Mouse (Mus musculus) embryo, embryonic 11.5 days (tissue): ENCODE measurements around the gene Umad1.

ENCODE experiments used
- DNase-seq: peaks from one replicate; pipeline ENCODE4 v3.0.0-alpha.2; 2012; ENCODE audit warnings: low read depth, low spot score

The Umad1 gene

DNA sequence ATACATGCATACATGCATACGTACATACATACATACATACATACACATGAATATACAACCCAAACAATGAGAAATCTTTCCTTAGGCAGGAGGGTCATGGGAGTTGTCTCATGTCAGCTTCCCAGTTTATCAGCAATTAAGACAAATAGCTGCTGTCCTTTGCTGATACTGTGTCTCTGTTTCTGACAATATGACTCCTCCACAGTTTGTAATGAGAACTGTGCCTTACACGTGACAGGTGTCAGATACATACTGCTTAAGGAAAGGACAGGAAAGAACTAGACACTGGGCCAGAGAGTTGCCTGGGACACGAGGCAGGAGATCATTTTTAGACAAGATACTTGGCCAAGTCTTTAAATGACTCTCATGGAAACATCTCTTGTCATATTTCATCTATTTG is 215.2 kb downstream of the Umad1 start:
- no peak for DNase-seq

DNA sequence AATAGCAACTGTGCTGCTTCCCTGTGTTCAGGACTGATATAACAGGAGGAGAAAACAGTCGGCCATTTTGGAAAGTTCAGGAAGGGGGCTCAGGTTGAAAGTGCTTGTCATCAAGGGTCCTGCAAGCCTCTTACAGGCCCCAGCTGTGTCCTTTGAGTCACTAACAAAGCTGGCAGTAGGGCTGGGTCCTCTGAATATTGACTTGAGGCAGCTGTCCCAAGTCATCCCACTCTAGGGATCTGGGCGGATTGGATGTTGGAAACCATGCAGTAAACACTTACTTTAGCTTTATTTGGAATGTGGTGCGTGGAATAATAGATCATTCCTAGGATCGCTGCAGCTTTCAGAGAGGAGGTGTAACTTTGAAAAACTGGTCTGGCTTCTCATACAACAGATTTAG is 215.7 kb downstream of the Umad1 start:
- no peak for DNase-seq

DNA sequence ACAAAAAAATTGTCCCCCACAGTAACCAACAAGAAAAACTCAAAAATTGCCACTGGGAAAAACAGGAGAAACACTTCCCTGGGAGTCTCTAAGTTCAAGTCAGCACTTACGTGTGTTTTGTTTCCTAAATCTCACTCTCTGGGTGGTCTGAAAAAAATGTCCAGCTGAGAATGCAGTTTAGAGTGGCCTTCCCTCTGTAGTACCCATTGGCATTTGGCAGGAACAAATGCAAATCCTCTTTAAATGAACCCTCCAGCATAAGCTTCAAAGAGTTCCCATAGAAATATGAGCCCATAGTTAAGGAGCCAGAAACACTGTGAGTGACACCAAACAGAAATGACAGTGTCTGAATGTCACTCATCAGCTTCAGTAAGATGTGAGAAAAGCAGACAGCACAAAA is 220.1 kb downstream of the Umad1 start:
- DNase-seq: no peak

DNA sequence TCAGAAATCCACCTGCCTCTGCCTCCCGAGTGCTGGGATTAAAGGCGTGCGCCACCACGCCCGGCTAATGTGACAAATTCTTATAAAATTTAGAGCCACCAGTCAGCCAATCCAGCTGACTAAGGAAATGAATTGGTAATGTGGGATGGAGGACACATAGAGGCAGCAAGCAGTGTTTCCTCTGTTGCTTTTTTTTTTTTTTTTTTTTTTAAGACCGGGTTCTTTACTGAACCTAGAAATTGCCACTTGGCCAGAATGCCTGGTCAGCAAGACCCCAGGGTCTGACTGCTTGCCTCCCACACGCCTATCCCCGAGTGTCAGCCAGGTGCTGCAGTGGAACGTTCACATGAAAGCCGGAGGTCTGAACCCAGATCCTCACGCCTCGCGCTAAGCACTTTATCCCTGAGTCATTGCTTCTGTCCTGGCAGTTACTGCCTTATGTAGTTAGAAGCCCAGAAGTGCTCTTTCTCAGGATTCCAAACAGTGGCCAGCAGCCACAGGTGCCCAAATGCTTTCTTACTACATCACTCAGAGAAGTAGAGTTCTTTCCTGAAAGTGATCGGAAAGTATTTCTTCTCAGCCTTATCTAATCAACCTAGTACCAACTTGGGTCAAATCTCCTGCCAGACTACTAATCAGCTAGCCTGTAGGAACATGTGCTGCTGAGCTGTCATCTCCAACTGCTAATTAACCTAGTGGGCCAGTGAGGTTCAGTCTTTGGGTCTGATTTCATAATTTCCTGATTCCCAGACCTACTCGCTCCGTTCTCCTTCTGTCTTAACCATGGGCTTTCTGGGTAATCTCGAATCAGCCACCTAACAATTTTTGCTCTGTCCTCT is 225.6 kb downstream of the Umad1 start:
- no peak for DNase-seq

DNA sequence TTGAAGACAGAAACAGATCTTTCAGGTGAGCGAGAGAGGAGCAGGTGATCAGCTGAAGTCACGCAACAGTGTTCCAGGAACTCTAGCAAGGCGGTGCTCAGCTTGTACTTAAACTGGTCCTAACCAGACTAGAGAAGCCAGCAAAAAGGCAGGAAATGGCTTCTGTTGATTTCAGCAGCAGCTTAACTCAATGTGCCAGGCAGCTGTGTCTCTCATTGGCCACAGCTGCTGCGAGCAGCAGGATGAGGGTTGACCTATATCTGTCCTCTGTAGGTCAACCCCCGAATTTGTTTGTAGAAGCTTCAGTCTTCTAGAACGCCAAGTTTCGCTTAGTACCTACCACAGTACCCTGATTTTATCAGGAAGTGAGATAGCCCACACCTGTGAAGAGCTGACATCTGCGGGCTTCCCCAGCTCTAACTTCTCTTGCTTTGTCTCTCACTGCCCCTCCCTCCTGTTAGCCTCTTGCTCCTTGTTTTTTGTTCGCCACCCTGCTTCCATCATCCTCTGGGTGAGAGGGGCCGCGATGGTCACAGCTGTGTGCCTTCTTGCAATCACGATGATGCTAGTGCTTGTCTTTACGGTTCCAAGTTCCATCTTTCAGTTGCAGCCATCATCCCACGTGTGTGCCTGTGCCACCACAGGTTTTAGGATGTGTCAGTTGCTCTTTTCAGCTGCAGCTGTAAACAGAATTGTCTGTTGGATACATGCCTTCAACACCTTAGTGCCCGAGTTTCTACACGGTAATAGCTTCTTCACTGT is 226.5 kb downstream of the Umad1 start:
- no peak for DNase-seq

DNA sequence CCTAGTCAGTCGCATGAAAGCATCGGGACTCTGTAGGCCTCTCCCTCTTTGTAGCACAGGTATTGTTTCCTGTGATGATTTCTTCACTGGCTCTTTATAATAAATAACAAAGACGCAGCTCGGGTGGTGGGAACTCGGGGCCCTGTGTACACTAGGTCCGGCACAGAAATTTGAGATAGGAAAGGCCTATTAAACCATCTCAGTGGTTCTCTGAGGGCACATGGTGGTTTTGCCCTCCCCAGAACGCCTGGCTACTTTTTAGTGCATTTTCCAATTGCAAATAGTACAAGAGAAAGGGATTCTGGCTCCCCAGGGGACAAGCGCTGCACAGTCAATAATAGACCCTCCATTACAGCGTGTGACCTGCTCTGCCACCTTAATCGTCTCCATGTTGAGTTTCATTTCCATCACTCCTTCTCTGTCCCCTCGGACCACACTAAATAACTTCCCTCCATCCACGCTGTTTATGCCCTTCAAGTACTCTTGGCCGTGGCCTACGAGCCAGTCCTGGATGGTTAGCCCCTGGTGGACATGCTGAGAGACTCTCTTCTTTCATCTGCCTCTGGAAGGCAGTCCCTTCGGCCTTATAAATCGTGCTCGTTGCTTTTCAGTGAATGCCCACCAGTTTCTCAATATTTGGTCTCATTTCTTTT is 227.4 kb downstream of the Umad1 start:
- no peak for DNase-seq

DNA sequence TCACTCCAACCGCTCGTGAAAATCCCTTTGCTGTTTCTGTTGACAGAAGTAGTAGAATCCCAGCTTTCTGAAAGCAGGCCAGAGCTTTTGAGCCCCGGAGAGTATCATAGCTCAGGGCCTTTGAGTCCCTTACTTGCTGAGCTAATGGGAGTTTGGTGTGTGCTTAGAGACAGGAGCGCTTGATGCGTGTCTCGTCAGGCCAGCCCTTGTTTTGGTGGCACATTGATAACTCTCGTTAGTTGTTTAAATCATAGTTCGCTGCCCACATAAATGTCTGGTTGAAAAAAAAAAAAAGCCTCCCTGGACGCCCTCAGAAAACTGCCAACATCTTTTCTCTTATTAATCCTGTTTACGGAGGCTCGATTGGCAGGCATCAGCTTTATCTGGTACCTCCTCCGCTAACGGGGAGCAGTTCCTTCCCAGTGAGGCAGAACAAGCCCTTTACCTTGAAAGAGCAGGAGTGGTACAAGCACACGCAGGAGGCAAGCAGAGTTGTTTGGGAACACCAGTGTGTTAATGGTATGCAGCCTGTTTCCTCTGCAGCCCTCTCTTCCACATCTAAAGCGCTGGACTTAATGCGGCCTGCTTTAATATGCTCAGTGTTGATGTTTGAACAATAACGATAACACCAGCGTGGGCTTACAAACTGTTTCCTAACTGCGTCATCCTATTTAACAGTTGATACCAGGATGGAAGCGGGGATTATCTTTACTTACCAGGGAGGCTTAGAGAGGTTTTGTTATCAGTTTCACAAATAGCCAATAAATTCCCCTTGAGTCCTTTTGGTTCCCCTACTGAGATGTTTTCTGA is 228.2 kb downstream of the Umad1 start:
- no peak for DNase-seq

DNA sequence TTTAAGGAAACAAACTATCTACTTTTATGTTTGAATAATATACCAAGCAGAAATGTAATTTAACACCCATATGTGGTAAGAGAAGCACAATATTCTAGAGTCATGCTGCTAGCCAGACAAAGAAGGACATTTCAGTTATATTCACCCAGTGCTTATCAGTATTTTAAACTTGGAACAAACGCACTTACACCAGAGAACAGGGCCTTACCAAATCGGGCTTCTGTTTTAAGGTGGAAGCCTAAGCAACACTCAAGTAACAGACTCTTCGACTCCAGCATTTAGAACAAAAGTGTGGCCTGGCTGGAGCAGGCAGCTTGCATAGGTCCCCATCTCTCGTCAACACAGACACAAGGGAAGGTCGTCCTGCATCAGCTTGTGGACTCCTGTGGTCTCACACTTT is 229.2 kb downstream of the Umad1 start:
- DNase-seq: no peak

DNA sequence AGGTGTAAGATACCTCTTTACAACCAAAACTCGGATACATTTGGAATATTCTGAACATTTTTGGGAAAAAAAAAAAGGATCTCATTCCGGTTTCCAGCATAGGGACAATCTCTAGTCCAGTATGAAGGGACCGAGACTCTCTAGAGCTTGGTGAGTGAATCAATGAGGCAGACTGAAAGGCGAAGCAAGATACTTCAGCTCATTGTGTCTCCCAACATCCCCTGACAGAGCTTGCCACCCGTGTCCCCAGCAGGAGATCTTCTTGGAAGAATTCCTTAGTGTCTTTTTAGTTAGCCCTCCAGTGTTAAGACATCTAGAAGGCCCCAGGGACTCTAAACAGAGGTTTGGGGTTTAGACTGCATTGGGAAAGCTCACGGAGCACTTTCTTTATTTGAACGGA is 230.2 kb downstream of the Umad1 start:
- DNase-seq: no peak

DNA sequence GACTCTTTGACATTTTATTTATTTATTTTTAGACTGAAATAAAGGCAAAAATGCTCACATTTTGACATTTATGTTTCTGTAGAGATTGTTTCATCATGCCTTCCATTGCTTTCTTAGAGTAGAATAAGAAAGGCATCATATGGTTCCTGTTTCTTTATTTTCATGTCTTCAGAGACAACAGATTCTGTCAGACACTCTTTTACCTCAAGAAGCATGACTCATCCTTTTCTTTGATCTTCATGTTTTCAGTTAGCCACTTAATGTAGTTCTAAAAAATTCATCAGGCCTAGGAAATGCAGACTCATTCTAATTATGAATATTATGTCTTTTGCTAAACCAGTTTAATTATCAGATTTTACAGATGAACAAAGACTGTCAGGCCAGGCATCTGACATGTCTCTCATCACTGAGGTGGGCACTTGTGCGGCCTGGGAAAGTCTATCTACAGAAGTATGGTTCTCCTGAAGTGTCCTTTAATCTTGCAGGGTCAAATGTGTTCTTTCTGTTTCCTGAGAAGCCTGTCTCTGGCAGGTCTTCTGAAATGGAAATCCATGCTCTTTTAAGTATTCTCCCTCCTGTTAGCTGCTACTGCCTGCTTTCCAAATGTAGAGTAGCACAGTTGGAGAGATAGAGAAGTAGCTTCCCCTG is 231.0 kb downstream of the Umad1 start:
- no peak for DNase-seq

DNA sequence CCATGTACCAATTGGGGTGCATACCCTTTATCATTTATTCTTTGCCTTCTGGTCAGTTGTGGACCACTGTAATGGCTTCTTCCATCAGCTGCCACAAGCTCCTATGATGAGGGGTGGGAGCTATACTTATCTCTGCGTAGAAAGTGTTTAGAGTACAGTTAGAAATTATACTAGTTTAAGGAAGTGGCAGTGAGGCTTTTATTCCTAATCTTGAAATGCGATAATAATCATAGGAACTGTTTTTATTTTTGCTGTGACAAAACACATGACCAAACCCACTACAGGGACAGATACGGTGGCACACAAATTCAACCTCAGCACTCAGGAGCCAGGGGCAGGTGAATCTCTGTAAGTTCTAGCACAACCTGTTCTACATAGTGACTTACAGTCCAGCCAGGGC is 233.2 kb downstream of the Umad1 start:
- DNase-seq: no peak

DNA sequence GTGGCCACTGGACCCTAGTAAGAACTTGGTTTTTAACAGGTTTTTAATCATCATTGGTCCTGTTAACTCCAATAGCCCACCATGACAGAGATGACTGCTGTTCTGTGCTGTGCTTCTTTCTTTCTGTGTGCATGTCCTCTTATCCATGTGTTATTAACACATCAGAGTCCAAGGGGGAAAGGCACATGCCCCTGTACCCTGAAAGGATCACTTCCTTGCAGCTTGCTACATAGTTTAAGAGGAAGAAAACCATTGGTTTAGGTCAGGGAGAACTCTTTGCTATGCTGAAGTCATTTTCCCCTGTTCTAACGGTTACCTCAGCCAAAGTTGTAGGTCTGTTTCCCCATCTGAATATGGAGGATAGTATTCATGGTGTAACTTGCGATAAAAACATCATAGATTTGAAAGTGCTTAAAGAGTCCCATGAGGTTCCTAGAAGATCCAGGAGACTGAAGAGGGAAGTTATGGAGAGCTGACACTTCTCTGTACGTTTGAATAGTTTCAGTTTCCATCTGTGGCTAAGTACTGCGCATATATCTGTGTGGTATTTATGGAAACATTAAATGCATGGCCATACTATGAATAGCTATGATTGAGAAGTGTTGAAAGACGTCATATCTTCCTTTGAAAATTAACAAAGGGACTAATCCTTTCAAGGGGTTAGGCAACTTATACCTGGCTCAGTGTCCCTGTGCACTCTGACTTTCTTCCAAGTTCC is 236.2 kb downstream of the Umad1 start:
- no peak for DNase-seq

DNA sequence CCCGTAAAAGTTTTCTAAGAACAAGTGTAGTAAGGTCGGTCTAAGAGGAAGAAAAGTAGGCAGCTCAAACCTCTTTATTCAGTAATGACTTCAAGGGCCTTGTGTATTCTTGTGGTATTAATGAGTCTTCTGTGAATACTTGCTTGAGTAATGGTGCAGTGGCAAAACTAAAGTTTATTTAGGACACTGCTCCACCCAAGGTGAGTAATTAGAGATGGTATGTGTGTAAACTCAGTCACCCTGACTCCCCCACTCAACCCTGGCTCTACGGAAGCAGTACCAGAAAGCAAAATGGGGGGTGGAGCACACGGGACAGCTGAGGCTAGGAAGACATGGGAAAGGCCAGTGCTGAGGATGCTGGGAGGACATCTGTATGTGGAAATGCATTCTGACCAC is 236.7 kb downstream of the Umad1 start:
- DNase-seq: no peak

DNA sequence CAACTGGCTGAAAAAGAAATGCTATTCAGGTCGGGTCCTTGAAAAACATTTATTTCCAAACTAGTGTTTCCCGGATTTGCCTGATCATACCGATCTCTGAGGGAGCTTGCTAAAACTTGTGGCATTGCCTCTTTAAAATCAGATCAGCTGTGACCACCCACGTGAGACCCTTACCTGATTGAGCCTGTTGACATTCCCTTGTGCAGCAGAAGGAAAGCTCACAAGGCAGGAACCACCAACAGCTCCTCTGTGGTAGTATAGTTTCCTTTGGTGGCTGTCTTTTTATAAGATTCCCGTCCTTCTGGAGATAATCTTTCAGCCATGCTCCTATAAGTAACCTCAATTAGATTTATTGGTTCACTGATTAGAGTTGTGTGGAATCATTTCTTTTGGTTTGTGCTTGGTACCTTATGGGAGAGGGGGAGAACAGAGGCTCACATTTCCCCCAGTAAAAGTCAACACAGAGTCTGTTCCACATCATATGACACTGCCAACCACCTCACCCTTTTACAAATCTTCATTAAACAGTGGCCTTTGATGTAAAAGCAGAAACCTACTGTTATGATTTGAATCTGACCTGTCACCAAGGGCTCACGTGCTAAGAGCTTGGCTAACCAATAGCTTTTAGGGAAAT is 238.3 kb downstream of the Umad1 start:
- DNase-seq: no peak

DNA sequence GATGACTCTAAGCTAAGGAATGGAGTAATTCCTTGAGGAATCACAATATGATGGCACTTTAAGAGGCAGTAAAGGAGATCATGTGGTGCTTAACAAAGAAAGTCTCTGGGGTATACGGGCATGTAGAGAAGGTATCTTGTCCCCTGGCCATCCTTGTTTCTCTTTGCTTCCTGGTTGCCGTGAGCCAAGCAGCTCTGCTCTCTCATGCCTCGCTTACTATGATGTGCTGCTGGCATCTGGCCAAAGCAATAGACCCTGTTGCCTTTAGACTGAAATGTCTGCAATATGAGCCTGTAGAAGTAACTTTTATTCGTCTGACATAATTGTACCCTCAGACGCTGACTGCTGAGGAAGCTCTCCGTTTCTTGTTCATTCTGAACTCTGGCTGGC is 238.8 kb downstream of the Umad1 start:
- no peak for DNase-seq

DNA sequence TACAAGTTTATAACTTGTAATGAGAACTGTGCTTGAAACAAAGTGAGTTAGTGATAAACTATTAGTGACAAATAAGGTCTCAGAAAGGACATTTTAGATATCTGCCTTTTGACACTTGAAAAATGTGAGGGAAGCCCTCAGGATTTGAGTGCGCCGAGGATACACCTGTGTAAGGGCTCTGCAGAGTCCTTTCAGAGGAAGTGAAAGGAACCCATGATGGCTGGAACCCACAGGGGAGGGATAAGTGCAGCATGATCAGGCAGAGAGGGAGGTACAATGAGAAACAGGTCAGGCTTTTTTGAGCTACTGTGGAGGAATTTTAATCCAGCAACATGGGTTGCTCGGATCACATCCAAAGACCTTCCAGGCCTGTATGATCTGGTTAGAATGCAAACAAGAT is 239.9 kb downstream of the Umad1 start:
- DNase-seq: no peak

DNA sequence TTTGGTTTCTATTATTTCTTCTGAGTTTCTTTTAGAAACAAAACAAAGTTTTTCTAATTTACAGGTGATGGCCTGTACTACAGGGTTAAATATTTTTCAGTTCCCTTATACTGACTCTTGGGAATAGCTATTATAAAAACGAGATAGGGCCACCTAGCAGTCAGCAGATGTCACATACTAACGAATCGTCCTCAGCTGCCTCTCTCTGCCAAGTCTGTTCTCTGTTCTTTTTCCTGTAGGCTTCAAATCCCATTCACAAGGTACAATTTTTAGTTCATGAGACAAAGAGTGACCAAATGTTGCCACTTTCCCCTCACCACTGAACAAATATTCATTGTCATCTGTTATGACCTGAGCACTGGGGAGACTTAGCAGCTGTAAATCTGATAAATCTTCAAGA is 244.9 kb downstream of the Umad1 start:
- DNase-seq: no peak

DNA sequence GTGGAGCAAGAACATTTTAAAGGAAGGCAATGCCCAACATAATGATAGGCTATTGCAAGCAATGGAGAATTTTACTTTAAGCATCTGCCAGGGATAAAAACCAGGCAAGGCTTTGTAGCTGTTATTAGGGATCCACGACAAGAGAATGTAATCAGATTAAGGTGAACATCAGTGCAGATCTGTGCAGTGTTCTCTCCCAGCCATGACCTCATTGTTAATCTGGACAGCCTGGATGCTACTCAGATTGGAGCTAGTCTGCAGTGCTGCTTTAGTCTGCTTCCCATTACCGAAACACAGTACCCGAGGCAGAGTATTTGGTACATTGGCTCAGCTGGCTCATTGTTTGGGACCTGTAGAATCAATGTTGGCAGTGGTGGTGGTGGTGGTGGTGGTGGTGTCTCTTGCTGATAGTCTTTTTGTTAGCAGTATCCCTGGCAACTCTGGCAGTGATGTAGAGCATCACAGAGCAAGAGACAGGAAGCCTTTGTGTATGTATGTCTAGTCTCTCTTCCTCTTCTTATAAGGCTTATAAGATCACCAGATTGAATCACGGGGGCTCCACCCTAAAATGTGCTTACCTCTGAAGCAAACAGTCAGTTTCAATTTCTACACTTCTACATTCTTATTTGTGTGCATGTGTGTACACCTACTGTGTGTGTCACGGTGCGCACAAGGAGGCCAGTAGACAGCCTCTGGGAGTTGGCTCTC is 245.6 kb downstream of the Umad1 start:
- DNase-seq: no peak

DNA sequence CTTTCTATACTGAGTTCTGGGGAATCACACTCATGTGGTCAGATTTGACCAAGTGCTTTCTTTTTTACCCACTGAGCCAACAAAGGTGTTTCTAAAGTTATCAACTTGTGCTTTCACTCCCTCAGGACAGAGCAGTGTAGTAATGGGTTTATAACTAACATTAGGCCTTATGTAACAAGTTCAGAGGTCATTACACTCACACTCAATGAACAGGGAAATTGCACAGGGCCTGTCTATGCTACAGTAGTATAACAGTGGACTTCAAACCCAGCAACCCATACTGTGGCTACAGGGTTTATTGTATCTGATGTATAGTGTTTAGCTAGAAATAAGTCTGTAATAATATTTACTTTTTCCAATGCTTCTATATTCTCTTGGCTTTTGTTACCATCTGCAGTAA is 247.5 kb downstream of the Umad1 start:
- DNase-seq: no peak
